Mouse (Mus musculus) liver, embryonic 14.5 days (tissue): Measurements from ENCODE around the gene Stk40.

ENCODE experiments used
- CTCF ChIP-seq: IDR thresholded peaks from 2 replicates; pipeline ENCODE4 v1.5.1; 2016; ENCODE audit warnings: antibody characterized with exemption, low read depth, control low read depth
- EP300 ChIP-seq: IDR thresholded peaks from 2 replicates; pipeline ENCODE4 v1.6.1; 2016; ENCODE audit warnings: antibody characterized with exemption, low read depth

DNA sequence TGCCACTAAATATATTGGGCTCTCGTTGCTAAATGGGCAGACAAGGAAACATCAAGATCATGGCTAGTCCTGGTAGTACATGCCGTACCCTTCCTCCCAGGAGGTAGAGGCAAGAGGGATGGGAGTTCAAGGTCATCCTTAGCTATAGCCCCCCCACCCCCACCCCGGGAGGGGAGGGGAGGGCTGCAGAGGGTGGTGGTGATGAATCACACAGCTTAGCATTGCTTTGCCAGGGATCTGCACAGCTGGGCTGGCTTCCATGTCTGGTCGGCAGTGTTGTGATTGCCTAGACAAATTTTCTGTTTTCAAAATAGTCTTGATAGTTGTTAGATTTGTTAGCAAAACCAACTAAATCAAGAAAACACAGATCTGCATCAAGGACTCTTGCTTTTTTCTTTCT is 24.5 kb upstream of the Stk40 start:
- TF ChIP-seq EP300 (no peak), CTCF (no peak)
